Mouse (Mus musculus): ENCODE measurements around the gene Ccser2. TPM values are rescaled to one million over a fixed set of nuclear protein-coding genes. Genes with fewer than 3 reads are reported as not detected.

Ccser2 gene
- total RNA-seq, 2 experiments from 2014 or later = 123 to 124 TPM

DNA sequence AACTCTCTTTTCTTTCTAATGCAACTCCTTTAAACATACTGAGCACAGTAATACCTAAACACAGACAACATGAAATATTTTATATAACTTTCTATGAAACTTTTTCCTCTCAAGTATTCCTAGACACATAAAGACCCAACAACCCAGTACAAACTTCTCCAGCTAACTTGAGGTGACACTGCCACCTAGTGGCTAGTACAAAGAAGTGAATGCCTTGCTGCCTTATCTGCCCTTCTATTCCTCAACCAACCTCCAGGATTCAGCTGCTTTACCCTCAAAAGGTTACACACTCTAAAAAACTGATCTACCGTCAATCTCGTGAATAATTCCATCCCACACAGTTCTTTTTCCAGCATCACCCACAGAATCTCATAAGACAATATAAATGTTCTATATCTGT is 16.4 kb downstream of the Ccser2 start:
- DNase-seq = no peak
- intact Hi-C loops (cut with DNase I) = no loop called here

DNA sequence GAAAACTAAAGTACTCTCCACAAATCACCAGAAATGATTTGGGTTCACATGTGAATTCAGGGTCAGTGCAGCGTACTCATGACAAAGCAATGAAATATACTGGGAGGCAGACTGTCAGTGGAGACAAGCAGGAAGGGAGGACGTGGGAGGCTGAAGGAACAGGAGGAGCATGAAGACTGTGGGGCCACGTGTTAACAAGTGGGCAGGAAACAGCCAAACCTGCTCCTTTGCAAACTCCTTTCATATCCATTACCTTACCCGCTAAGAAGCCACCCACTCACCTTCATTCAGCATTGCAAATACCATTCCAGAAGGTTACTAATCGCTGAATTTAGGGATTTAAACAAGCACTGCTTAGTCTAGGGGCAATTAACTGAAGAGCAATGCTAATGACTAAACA is 25.9 kb downstream of the Ccser2 start:
- intact Hi-C loops (cut with DNase I) = no loop called here
- DNase-seq = no peak

DNA sequence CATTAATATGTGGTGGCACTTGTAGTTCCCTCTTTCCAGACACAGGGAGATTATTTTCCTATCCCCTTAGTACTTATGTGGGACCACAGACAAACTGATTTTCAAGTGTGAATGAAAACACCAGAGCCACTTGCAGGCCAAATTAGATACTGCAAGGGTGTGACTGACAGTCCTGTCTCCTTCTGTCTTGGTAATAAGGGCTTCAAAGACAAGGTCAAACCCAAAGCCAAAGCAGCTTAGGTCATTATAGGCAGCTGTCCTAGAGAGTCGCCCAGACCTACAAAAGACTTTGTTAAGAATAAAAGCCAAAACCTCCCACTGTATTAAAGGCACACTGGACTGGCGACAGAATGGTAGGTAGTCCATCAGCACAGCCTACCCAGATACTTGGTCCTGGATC is 30.6 kb downstream of the Ccser2 start:
- intact Hi-C loops (cut with DNase I) = loop anchor here (10.0 kb wide), 1 partner anchor 53 kb away; no protein-coding TSS in a partner anchor
- no peak for DNase-seq

DNA sequence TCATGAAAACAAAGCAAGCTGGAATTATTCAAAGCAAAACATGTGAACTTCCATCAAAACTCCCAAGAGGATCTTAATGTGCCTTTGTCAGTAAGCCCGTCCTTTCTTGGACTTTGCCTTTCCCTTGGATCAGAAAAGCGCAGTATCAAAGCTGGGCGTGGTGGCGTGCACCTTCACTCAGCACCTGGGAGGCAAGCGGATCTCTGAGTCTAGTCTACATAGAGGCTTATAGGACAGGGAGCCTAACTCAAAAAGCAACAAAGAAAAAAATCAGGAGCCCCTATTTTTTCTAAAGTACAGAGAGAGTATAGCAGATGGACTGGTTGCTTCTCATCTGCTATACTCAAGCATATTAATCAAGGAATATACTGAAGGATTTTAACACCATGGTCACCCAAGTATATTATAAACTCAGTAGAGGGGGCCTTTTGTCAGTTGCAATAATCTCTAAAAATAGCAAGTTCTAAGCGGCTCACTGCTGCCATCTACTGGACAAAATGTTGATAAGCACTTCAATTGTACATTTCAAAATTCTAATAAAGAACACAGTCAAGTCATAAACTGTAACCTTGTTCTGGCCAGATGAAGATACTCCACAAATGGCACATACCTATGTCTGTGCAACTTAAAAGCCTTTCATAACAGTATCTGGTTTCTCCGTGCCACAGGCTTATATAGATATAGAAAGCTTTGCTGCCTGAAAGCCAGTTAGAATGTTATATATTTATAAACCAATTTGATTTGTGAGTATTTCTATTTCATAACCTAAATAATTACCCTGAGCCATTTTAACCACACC is 31.3 kb downstream of the Ccser2 start:
- peak; percentile 23 for DNase-seq
- intact Hi-C loops (cut with DNase I) = loop anchor here (10.0 kb wide), 1 partner anchor 52 kb away; no protein-coding TSS in a partner anchor

- intact Hi-C loops (cut with DNase I) = loop anchor here (10.0 kb wide), 1 partner anchor 48 kb away; no protein-coding TSS in a partner anchor
- no peak for DNase-seq
Measured at GRCm38 (mm10) chr14:36932638-36933382, 35.8 kb downstream of the Ccser2 start.

DNA sequence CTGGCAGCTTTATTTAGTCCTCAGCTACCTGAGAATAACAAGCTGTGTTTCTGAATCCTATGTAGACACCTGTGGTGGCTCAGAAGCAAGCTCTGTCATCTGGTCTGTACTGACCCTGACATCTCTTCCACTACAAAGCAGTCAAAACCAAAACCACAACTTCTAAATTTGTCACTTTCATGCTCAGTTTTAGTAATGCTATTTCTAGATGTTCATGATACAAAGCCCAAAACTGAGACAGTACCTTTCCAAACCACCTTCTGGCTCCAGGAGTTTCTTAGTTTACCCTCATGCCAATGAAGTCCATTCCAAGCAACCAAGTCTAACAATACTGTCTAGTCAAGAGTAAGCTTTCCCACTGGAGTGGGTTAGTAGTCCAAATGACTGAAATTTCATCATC is 36.5 kb downstream of the Ccser2 start:
- DNase-seq = no peak
- intact Hi-C loops (cut with DNase I) = loop anchor here (10.0 kb wide), 1 partner anchor 47 kb away; no protein-coding TSS in a partner anchor

DNA sequence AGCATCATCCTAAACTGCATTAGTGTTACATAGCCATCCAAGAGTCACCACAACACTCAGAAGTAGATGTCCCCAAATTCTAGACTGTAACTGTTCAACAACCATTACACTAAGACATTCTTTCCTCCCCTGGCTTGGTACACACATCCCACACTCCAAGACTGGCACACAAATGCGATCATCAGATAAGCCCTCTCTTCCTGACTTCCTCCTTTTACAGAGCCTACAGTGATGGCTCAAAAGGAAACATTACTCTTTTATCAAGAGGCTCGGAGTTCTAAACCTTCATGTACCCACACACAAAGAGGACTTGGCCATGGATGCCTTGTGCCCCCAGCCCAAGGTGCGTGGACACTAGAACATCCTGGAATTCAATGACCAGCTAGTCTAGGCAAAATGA is 45.2 kb downstream of the Ccser2 start:
- no peak for DNase-seq
- intact Hi-C loops (cut with DNase I) = no loop called here

DNA sequence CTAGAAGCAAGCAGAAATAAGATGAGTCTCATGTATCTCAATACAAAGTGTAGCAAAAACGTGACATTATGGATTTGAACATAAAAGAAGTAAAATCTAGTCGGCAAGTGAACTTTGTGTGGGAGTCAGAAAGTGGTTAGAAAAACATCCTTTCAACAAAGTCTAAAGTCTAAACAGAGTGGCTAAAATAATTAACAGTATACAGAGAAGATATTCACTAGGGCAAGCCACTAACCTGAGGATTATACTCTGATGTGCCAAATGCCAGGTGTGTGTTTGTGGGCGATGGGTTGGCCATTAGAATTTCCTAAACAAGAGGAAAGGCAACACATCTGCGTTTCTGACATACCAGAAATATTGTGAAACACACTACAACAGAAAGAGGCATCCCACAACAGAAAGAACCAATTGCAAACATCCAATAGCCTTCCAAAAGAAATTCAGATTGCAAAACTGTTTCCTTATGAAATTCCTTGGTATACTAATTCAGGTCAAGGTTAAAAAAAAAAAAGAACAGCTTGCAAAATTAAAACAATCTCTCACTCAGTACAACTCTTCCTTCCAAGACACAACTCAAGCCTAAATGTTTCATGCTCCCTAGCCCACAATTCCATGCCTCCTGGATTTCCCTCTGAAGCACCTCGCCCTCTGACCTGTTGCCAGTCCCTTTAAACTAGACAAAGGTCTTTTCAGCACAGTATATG is 47.1 kb downstream of the Ccser2 start:
- intact Hi-C loops (cut with DNase I) = no loop called here
- no peak for DNase-seq

GRCm38 (mm10) chr14:36919886-36920285 is 48.7 kb downstream of the Ccser2 start:
- intact Hi-C loops (cut with DNase I) = no loop called here
- DNase-seq = no peak

DNA sequence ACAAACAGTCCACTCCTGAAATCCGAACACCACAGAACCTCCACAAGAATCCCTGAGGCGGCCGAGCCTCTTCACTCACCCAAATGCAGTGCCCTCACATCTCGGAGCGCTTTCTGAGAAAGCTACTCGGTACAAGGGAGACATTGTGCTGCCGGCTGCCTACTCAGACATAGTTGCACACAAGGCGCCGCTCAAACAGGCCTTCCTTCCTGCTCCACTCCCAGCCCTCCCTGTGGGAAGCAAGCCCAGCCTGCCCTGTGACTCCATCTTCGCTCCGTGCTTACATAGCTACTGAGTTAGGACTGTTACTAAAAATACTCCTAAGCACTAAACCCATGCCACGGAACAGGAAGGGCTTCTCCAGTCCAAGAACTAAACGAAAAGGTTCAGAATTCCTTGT is 49.4 kb downstream of the Ccser2 start:
- intact Hi-C loops (cut with DNase I) = no loop called here
- peak; percentile 59 for DNase-seq

- intact Hi-C loops (cut with DNase I) = no loop called here
- DNase-seq = no peak
Measured at GRCm38 (mm10) chr14:36915203-36915602, 53.4 kb downstream of the Ccser2 start.

DNA sequence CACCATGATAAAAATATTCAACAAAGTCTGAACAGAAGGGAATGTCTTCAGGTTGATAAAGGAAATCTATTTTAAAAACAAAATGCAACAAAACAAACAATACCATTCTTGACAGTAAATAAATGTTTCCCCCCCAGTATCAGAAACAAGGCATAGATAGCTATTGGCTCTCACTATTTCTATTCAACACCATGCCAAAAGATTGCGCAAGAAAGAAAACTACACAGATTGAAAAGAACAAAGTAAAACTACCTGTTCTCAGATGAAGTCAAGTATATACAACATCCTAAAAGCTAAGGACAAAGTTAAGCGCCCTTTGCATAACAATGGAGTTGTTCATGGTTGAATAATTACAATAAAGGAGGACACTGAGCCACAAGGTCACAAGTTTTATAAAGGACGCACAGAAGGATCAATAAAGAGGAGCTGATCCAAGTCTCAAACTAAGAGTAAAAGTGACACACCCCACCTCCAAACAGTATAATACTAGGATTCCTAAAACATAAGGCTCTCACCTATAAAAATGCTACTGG is 54.0 kb downstream of the Ccser2 start:
- no peak for DNase-seq
- intact Hi-C loops (cut with DNase I) = no loop called here

- no peak for DNase-seq
- intact Hi-C loops (cut with DNase I) = no loop called here
Measured at GRCm38 (mm10) chr14:36911738-36912137, 56.8 kb downstream of the Ccser2 start.

DNA sequence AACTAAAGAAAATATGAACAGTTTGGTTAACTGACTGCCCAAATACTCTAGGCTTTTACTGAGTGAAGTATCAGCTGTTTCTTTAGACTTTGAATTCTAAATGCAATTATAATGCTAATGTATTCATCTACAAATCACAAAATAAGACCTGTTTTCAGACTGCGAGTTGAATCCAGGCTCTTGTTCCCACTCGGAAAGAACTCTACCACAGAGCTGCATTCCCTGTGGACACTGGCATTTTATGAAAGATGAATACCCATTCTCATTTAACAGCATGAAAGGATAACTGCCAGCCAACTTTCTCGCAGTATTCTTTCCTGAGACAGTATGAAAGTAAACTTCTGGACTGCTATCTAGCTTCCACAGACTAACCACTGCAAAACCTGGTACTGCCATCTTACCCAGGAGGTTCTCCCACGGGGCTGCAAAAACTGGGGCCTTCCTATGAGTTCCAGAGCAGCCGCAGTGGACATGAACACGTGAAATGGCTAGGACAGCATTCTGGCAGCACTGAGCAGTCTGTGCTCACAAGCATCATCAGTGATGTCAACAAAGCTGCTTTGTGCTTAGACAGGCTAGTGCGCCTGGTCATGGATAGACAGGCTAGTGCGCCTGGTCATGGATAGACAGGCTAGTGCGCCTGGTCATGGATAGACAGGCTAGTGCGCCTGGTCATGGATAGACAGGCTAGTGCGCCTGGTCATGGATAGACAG is 62.6 kb downstream of the Ccser2 start:
- peak; percentile 8 for DNase-seq
- intact Hi-C loops (cut with DNase I) = no loop called here

GRCm38 (mm10) chr14:36904206-36904605 is 64.4 kb downstream of the Ccser2 start:
- no peak for DNase-seq
- intact Hi-C loops (cut with DNase I) = no loop called here

DNA sequence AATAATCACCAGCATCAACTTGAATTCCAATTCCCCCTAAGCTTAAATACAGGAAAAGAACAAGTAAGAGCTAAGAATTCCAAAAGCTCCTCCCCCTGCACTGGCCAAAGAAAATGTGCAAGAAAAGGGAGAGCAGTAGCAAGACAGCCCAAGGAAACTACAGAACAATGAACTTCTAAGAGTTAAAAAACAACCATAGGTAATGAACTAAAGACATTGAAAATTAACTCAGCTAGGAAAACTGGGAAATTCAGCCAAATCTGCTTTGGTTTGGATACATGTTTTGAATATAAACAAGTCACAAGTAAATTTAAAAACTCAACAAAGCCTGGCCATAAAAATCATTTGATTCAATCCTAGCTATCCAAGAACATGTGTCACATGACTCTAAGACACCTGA is 67.7 kb downstream of the Ccser2 start:
- intact Hi-C loops (cut with DNase I) = no loop called here
- no peak for DNase-seq

- intact Hi-C loops (cut with DNase I) = no loop called here
- no peak for DNase-seq
Measured at GRCm38 (mm10) chr14:36894701-36895100, 73.9 kb downstream of the Ccser2 start.

GRCm38 (mm10) chr14:36892762-36893358 is 75.7 kb downstream of the Ccser2 start:
- intact Hi-C loops (cut with DNase I) = no loop called here
- DNase-seq = no peak

GRCm38 (mm10) chr14:36890130-36890529 is 78.4 kb downstream of the Ccser2 start:
- DNase-seq = no peak
- intact Hi-C loops (cut with DNase I) = no loop called here

- no peak for DNase-seq
- intact Hi-C loops (cut with DNase I) = loop anchor here (10.0 kb wide), 1 partner anchor 49 kb away; no protein-coding TSS in a partner anchor
Measured at GRCm38 (mm10) chr14:36885680-36886079, 82.9 kb downstream of the Ccser2 start.

Data from left cerebral cortex, postnatal 4 days (tissue).